ENCODE assay signal across 18 mouse cellular contexts in the genomic region with DNA sequence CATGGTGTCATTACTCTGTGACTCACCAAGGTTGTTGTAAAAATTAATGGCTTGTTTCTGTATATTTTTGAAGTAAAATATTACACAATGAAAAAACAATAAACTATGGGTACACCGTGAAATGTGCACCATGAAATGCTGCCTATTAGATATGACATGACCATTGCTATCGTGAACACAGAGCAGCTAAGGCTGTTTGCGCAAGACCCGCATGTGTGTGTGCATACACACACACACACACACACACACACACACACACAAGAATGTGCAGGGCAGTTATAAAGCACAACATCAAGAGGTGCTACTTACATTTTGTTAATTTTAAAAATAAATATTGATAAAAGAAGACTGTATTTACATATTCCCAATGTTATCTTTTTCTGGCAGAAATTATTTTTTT.
"Had no signal": no experiment of that assay in that cellular context is flagged by ENCODE, and none has a peak within 500 bp of the region (broad histone marks: within the 10 kb centered on the region; RNA-seq: fewer than 3 reads in every experiment).

No protein-coding gene starts in this region.

- H3K4me3 ChIP-seq: kidney, embryonic 15.5 days; limb, embryonic 12.5 days; limb, embryonic 15.5 days; midbrain, embryonic 12.5 days; midbrain, embryonic 15.5 days; neural tube, embryonic 13.5 days had no signal

- ATAC-seq: liver, postnatal 0 days; midbrain, embryonic 15.5 days had no signal

- H3K4me2 ChIP-seq: kidney, embryonic 15.5 days; limb, embryonic 12.5 days; limb, embryonic 15.5 days; liver, embryonic 11.5 days; midbrain, embryonic 12.5 days; midbrain, embryonic 15.5 days; neural tube, embryonic 13.5 days had no signal

- H3K9ac ChIP-seq: kidney, embryonic 15.5 days; limb, embryonic 12.5 days; limb, embryonic 15.5 days; liver, embryonic 14.5 days; liver, postnatal 0 days; midbrain, embryonic 12.5 days; midbrain, embryonic 15.5 days; neural tube, embryonic 13.5 days had no signal

- H3K9me3 ChIP-seq: kidney, embryonic 15.5 days; limb, embryonic 12.5 days; limb, embryonic 15.5 days; midbrain, embryonic 12.5 days; midbrain, embryonic 15.5 days; neural tube, embryonic 13.5 days had no signal

- H3K27me3 ChIP-seq: kidney, embryonic 15.5 days; limb, embryonic 12.5 days; limb, embryonic 15.5 days; midbrain, embryonic 12.5 days; midbrain, embryonic 15.5 days; neural tube, embryonic 13.5 days had no signal

- H3K4me1 ChIP-seq: kidney, embryonic 15.5 days; limb, embryonic 12.5 days; limb, embryonic 15.5 days; midbrain, embryonic 12.5 days; midbrain, embryonic 15.5 days; neural tube, embryonic 13.5 days had no signal

- H3K27ac ChIP-seq: kidney, embryonic 15.5 days; limb, embryonic 12.5 days; limb, embryonic 15.5 days; liver, embryonic 14.5 days; macrophage; midbrain, embryonic 12.5 days; midbrain, embryonic 15.5 days; neural tube, embryonic 13.5 days had no signal

- H3K36me3 ChIP-seq: kidney, embryonic 15.5 days; limb, embryonic 12.5 days; limb, embryonic 15.5 days; midbrain, embryonic 12.5 days; midbrain, embryonic 15.5 days; neural tube, embryonic 13.5 days had no signal

- DNase-seq: kidney, adult 8-10 months; kidney, postnatal 14 days; kidney, postnatal 4 days; left cerebral cortex, postnatal 4 days; liver, postnatal 0 days; lung, postnatal 14 days; retina, postnatal 1 day; thymus, adult 18-20 months; thymus, postnatal 36 days had no signal
